Mouse (Mus musculus): Measurements from ENCODE around the gene C1qtnf9. TPM values are rescaled to one million over a fixed set of nuclear protein-coding genes. Genes with fewer than 3 reads are reported as not detected.
A peak's percentile ranks its signal among the peaks of the same experiment; 100 is the strongest.

Gene C1qtnf9
- polyA plus RNA-seq (2014; fragmentation: Nextera tagmentation; extraction: Ambion mirVana), result not detected in 2 replicates

DNA sequence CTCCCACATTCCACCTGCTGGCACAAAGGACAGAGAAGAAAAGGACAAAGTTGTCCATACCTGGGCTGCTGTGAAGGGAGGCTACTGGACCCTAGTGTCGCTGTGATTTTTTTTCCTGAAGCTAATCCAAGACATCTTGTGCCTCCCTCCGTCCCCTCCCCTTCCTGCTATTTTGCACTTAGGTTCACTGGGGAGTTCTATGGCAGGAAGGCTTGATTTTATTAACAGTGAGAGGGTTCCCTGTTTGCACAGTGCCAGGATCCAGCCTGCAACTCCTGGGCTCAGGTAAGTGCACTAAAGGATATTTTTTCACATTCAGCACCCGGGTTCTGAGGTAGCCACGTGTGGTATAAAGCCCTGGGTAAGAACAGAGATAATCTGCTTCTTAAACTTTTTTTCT is at the start of gene C1qtnf9:
Gene C1qtnf9, plus strand, starts transcription at position 251 of the 400 bp plus-strand sequence.
- no peak within 1 kb of the TSS for H3K9ac ChIP-seq (ENCODE audit: low read depth, low read length)
- no peak within 1 kb of the TSS for H3K27ac ChIP-seq (ENCODE audit: low read depth, low read length)
- no peak within 1 kb of the TSS for H3K4me3 ChIP-seq (ENCODE audit: low read depth, low read length)
- H3K9me3 ChIP-seq (ENCODE audit: control insufficient read depth, low read length), result no peaks in the 10 kb centered on the region
- DNase-seq (ENCODE audit: low spot score) (no peak), ATAC-seq (ENCODE audit: low FRiP score) (no peak)
- H3K4me1 ChIP-seq (replicated peaks; ENCODE audit: control insufficient read depth, insufficient read depth, low read length), result no peaks in the 10 kb centered on the region
- no peaks in the 10 kb centered on the region for H3K36me3 ChIP-seq (ENCODE audit: control insufficient read depth, insufficient read depth, low read length)
- no peak within 1 kb of the TSS for H3K4me2 ChIP-seq (replicated peaks; ENCODE audit: low read depth, low read length)
- H3K27me3 ChIP-seq (ENCODE audit: control insufficient read depth, insufficient read depth, low read length), result no peaks in the 10 kb centered on the region
- 73% methylated on average over 4 of the region's 4 CpGs for WGBS

DNA sequence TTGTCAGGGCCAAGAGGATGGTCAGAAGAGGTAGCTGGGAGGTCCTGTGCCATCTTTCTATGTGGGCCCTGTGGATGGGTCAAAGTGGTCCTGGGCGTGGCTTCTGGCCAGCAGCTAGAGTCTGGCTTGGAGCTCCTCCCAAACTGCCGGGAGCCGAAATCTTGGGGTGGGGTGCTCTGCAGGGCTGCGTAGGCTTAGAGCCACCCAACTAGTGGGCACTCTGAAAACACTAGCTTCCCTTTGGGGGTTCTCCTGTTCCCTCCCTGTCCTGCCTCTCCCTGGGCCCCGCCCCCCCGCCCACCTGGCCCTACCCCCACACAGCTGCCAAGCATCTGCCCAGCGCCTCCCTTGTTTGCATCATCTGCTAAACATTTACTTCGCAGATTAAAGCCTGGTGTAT is 46.6 kb upstream of the C1qtnf9 start:
- WGBS, result 57% methylated on average over 8 of the region's 8 CpGs
- H3K36me3 ChIP-seq (ENCODE audit: control insufficient read depth, insufficient read depth, low read length), result no peaks in the 10 kb centered on the region

DNA sequence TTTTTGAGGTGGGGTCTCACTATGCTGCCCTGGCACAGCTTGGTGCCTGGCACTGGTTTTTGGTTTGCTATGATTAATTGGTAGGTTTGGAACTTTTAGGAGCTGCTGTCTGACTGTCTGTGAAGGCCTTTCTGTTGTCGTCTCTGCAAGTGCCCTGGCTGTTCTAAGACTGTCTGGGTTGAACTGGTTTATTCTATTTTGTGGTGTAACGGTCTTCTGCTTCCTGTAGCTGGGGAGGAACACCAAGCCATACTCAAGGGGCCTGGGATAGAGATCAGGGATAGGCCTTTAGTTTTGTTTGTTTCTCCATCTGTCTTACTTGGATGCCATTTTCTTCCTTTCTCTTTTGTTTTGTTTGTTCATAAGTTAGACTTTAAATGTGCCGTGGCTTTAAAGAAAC is 46.0 kb upstream of the C1qtnf9 start:
- ATAC-seq (ENCODE audit: low FRiP score) (no peak), DNase-seq (ENCODE audit: low spot score) (no peak)
- no peaks in the 10 kb centered on the region for H3K4me1 ChIP-seq (replicated peaks; ENCODE audit: control insufficient read depth, insufficient read depth, low read length)
- no peaks in the 10 kb centered on the region for H3K27me3 ChIP-seq (ENCODE audit: control insufficient read depth, insufficient read depth, low read length)
- no peak overlapping the region for H3K4me3 ChIP-seq (ENCODE audit: low read depth, low read length)
- WGBS, result 80% methylated on average over 3 of the region's 3 CpGs
- H3K9me3 ChIP-seq (ENCODE audit: control insufficient read depth, low read length), result no peaks in the 10 kb centered on the region
- no peak overlapping the region for H3K4me2 ChIP-seq (replicated peaks; ENCODE audit: low read depth, low read length)
- no peak overlapping the region for H3K9ac ChIP-seq (ENCODE audit: low read depth, low read length)
- no peaks in the 10 kb centered on the region for H3K36me3 ChIP-seq (ENCODE audit: control insufficient read depth, insufficient read depth, low read length)
- H3K27ac ChIP-seq (ENCODE audit: low read depth, low read length), result no peak overlapping the region

More for the DNA sequence above, 46.6 kb upstream of the C1qtnf9 start:
- H3K4me1 ChIP-seq (replicated peaks; ENCODE audit: control insufficient read depth, insufficient read depth, low read length), result no peaks in the 10 kb centered on the region
- H3K4me2 ChIP-seq (replicated peaks; ENCODE audit: low read depth, low read length), result no peak overlapping the region
- no peaks in the 10 kb centered on the region for H3K9me3 ChIP-seq (ENCODE audit: control insufficient read depth, low read length)
- no peak for ATAC-seq (ENCODE audit: low FRiP score)
- no peak overlapping the region for H3K9ac ChIP-seq (ENCODE audit: low read depth, low read length)
- no peak overlapping the region for H3K27ac ChIP-seq (ENCODE audit: low read depth, low read length)
- no peak for DNase-seq (ENCODE audit: low spot score)
- no peaks in the 10 kb centered on the region for H3K27me3 ChIP-seq (ENCODE audit: control insufficient read depth, insufficient read depth, low read length)
- no peak overlapping the region for H3K4me3 ChIP-seq (ENCODE audit: low read depth, low read length)

DNA sequence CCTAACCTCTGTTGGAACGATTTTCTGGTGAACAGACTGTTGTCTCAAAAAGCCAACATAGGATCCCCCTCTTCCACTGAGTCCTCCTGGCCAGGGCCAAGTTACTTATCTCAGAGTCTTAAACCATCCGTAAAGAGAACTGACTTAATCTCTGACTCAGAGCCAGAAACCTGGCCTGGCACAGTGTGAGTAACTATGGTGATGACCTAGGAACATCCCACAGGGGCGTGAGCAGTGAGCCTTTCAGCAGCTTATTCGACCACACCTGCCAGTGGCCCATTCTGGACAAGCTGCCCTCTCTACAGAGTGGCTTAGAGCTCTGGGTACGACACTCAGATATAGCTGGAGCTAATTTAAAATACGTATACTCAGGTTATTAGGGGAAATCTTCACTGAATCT is 41.8 kb upstream of the C1qtnf9 start:
- Histone ChIP-seq H3K9ac (ENCODE audit: low read depth, low read length) (no peak overlapping the region), H3K9me3 (ENCODE audit: control insufficient read depth, low read length) (no peaks in the 10 kb centered on the region), H3K4me2 (replicated peaks; ENCODE audit: low read depth, low read length) (no peak overlapping the region), H3K4me1 (replicated peaks; ENCODE audit: control insufficient read depth, insufficient read depth, low read length) (no peaks in the 10 kb centered on the region), H3K36me3 (ENCODE audit: control insufficient read depth, insufficient read depth, low read length) (no peaks in the 10 kb centered on the region), H3K27me3 (ENCODE audit: control insufficient read depth, insufficient read depth, low read length) (no peaks in the 10 kb centered on the region), H3K27ac (ENCODE audit: low read depth, low read length) (no peak overlapping the region), H3K4me3 (ENCODE audit: low read depth, low read length) (no peak overlapping the region)
- ATAC-seq (ENCODE audit: low FRiP score) (no peak), DNase-seq (ENCODE audit: low spot score) (no peak)
- WGBS, result 78% methylated on average over 6 of the region's 6 CpGs

DNA sequence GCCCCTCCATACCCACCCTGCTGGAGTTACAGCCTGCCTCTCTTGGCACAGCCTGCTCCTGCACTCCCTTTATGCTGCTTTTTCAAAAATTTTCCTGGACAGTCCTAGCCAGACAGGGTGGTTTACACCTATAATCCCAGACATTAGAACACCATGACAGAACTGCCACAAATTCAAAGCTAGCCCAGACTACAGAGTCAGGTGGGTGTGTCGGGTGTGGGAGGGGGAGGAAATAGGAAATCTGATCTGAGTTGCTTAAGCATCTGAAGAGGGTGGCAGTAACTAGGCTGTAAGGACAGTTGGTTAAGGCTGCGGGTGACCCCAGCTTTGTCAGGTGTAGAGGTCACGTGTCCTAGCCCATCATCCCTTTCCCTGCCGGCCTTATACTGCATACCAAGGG is 40.8 kb upstream of the C1qtnf9 start:
- Histone ChIP-seq H3K4me1 (replicated peaks; ENCODE audit: control insufficient read depth, insufficient read depth, low read length) (no peaks in the 10 kb centered on the region), H3K9me3 (ENCODE audit: control insufficient read depth, low read length) (no peaks in the 10 kb centered on the region), H3K27me3 (ENCODE audit: control insufficient read depth, insufficient read depth, low read length) (no peaks in the 10 kb centered on the region), H3K9ac (ENCODE audit: low read depth, low read length) (no peak overlapping the region), H3K36me3 (ENCODE audit: control insufficient read depth, insufficient read depth, low read length) (no peaks in the 10 kb centered on the region), H3K4me3 (ENCODE audit: low read depth, low read length) (no peak overlapping the region), H3K27ac (ENCODE audit: low read depth, low read length) (no peak overlapping the region), H3K4me2 (replicated peaks; ENCODE audit: low read depth, low read length) (no peak overlapping the region)
- ATAC-seq (ENCODE audit: low FRiP score) (no peak), DNase-seq (ENCODE audit: low spot score) (no peak)
- WGBS, result 78% methylated on average over 4 of the region's 4 CpGs

DNA sequence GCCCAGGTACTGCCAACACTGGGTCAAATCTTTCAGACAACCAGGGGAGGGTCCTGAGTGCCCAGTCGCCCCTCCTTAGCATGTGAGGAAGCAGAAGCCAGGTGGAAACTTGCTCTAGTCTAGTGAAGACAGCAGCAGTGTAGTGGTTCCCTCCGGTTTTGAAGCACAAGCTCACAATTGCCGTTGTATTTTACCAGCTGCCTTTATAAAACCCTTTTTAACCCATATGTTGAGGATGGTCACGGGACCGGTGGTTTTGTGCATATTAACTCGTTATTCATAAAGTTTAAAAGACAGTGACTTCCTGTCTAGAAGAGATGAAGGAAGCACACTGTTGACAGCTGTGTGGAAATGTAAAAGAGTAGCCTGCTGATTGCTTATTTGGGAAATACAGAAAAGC is 35.9 kb upstream of the C1qtnf9 start:
- H3K9me3 ChIP-seq (ENCODE audit: control insufficient read depth, low read length), result no peaks in the 10 kb centered on the region
- no peaks in the 10 kb centered on the region for H3K27me3 ChIP-seq (ENCODE audit: control insufficient read depth, insufficient read depth, low read length)
- no peaks in the 10 kb centered on the region for H3K36me3 ChIP-seq (ENCODE audit: control insufficient read depth, insufficient read depth, low read length)
- H3K27ac ChIP-seq (ENCODE audit: low read depth, low read length), result no peak overlapping the region
- DNase-seq (ENCODE audit: low spot score) (no peak), ATAC-seq (ENCODE audit: low FRiP score) (no peak)
- 77% methylated on average over 6 of the region's 6 CpGs for WGBS
- no peak overlapping the region for H3K9ac ChIP-seq (ENCODE audit: low read depth, low read length)
- peaks cover 9% of the 10 kb centered on the region for H3K4me1 ChIP-seq (replicated peaks; ENCODE audit: control insufficient read depth, insufficient read depth, low read length)
- H3K4me2 ChIP-seq (replicated peaks; ENCODE audit: low read depth, low read length), result no peak overlapping the region
- no peak overlapping the region for H3K4me3 ChIP-seq (ENCODE audit: low read depth, low read length)

DNA sequence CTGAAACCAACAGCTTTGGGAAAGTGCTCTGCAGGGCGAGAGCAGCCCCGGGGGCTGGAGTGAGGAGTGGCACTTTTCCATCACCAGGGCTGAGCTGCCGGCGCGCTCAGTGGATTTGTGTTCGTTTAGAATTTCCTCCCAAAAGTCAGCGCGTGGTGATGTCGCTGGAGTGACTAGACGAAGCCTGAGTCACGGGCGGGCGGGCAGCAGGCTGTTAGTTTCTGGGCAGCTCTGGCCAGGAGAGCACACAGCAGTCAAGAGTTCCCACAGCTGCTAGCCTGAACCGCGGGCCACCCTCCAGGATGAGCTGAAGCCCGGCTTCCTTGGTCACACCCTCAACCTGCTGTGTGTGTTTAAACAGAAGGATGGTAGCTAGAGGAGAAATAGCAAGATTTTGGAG is 35.1 kb upstream of the C1qtnf9 start:
- H3K27ac ChIP-seq (ENCODE audit: low read depth, low read length), result 0 out of 2 replicates have a peak overlapping the region, but pooled peaks have one; percentile 19
- H3K9me3 ChIP-seq (ENCODE audit: control insufficient read depth, low read length), result no peaks in the 10 kb centered on the region
- H3K27me3 ChIP-seq (ENCODE audit: control insufficient read depth, insufficient read depth, low read length), result no peaks in the 10 kb centered on the region
- 21% methylated on average over 16 of the region's 16 CpGs for WGBS
- peaks cover 9% of the 10 kb centered on the region for H3K4me1 ChIP-seq (replicated peaks; ENCODE audit: control insufficient read depth, insufficient read depth, low read length)
- ATAC-seq (ENCODE audit: low FRiP score), result no peak
- no peak overlapping the region for H3K9ac ChIP-seq (ENCODE audit: low read depth, low read length)
- H3K36me3 ChIP-seq (ENCODE audit: control insufficient read depth, insufficient read depth, low read length), result no peaks in the 10 kb centered on the region
- DNase-seq (ENCODE audit: low spot score), result peak; percentile 36
- H3K4me3 ChIP-seq (ENCODE audit: low read depth, low read length), result no peak overlapping the region
- 0 out of 2 replicates have a peak overlapping the region, but pooled peaks have one; percentile 25 for H3K4me2 ChIP-seq (replicated peaks; ENCODE audit: low read depth, low read length)

DNA sequence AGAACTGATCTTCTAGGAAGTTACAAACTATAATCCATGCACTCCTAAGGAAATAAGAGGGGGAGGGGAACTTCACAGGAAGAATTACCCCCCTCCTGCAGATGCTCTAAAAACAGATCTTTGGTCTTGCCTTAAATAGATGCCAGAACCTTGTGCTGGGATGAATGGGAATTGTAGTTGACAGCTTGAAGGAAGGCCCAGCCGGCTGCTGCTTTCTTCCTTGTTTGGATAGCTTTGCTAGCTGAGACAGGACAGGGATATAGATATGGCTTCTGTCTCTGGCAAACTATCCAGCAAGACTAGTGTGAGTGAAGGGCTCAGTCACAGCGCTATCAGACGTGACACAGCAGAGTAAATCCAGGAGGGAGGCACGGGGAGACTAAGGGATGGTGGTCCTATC is 34.2 kb upstream of the C1qtnf9 start:
- Histone ChIP-seq H3K27me3 (ENCODE audit: control insufficient read depth, insufficient read depth, low read length) (no peaks in the 10 kb centered on the region), H3K4me1 (replicated peaks; ENCODE audit: control insufficient read depth, insufficient read depth, low read length) (peaks cover 9% of the 10 kb centered on the region), H3K9me3 (ENCODE audit: control insufficient read depth, low read length) (no peaks in the 10 kb centered on the region), H3K4me2 (replicated peaks; ENCODE audit: low read depth, low read length) (no peak overlapping the region), H3K4me3 (ENCODE audit: low read depth, low read length) (no peak overlapping the region), H3K27ac (ENCODE audit: low read depth, low read length) (no peak overlapping the region), H3K9ac (ENCODE audit: low read depth, low read length) (no peak overlapping the region), H3K36me3 (ENCODE audit: control insufficient read depth, insufficient read depth, low read length) (no peaks in the 10 kb centered on the region)
- ATAC-seq (ENCODE audit: low FRiP score) (no peak), DNase-seq (ENCODE audit: low spot score) (no peak)
- WGBS, result 69% methylated on average over 4 of the region's 4 CpGs

DNA sequence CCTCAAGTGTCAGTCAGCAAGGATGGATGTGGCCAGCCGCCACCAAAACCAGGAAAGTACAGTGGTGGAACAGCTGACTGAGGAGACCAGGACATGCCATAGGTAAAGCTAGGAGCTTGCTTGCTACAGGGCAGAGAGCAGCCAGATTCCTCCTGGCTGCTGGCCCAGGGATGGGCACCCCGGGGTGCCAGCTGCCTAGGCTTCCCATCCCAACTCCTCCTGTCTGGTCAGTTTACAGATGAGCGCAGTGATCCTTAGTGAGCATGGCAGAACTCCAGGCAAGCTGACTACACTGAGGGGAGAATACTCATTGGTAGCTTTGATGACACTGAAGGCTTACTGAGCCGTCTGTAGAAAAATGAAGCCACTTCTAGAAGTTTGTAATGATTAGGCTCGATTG is 32.7 kb upstream of the C1qtnf9 start:
- 64% methylated on average over 5 of the region's 5 CpGs for WGBS
- Histone ChIP-seq H3K4me3 (ENCODE audit: low read depth, low read length) (no peak overlapping the region), H3K9ac (ENCODE audit: low read depth, low read length) (no peak overlapping the region), H3K4me1 (replicated peaks; ENCODE audit: control insufficient read depth, insufficient read depth, low read length) (peaks cover 9% of the 10 kb centered on the region), H3K27ac (ENCODE audit: low read depth, low read length) (no peak overlapping the region), H3K9me3 (ENCODE audit: control insufficient read depth, low read length) (no peaks in the 10 kb centered on the region), H3K36me3 (ENCODE audit: control insufficient read depth, insufficient read depth, low read length) (no peaks in the 10 kb centered on the region), H3K27me3 (ENCODE audit: control insufficient read depth, insufficient read depth, low read length) (no peaks in the 10 kb centered on the region), H3K4me2 (replicated peaks; ENCODE audit: low read depth, low read length) (no peak overlapping the region)
- DNase-seq (ENCODE audit: low spot score) (no peak), ATAC-seq (ENCODE audit: low FRiP score) (no peak)

Measured in hindbrain, embryonic 11.5 days (tissue).